ENCODE assay signal across 8 mouse cellular contexts in the genomic region with DNA sequence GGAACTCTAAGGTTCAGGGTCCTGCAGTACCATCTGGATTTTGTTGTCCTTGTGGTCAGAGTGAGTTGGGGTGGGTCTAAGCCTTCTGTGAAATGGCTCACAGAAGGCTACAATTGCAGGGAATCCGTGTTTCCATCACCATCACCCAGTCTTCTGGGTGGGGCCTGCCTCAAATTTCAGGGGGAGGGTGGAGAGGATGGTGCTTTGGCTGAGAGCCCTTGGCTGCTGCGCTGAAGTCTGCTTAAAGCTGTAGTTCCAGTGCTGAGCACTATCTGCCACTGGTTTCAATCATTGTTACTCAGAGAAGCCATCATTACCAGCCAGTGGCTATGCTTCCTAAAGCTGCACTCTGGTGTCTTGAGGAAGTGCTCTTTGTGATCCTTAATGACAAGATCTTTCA. TPM values are rescaled to one million over a fixed set of nuclear protein-coding genes. Genes with fewer than 3 reads are reported as not detected.
DNase-seq lines count a peak whose midpoint lies in the region; ATAC-seq lines count a peak whose summit lies in the region.

No protein-coding gene starts in this region.

- no peaks in the 10 kb centered on the region for H3K27me3 ChIP-seq in neural tube, embryonic 13.5 days
- no peaks in the 10 kb centered on the region for H3K27me3 ChIP-seq in heart, embryonic 13.5 days (replicated peaks)
- no peaks in the 10 kb centered on the region for H3K27me3 ChIP-seq in neural tube, embryonic 15.5 days (replicated peaks)

- H3K27ac ChIP-seq in neural tube, embryonic 13.5 days (replicated peaks): no peak overlapping the region
- 0 out of 2 replicates have a peak overlapping the region, but pooled peaks have one; percentile 4 for H3K27ac ChIP-seq in heart, embryonic 13.5 days (replicated peaks)
- 0 out of 2 replicates have a peak overlapping the region, but pooled peaks have one; percentile 46 for H3K27ac ChIP-seq in neural tube, embryonic 15.5 days (replicated peaks)

- peak; percentile 19 for DNase-seq in embryo, embryonic 10 days (ENCODE audit: low spot score)
- DNase-seq in embryo, embryonic 10.5 days (ENCODE audit: low spot score): no peak
- DNase-seq in neural tube, embryonic 10.5 days (ENCODE audit: extremely low spot score, low spot score): no peak
- no peak for DNase-seq in spleen, adult 12 weeks (ENCODE audit: low spot score)

- peaks cover 44% of the 10 kb centered on the region for H3K4me1 ChIP-seq in neural tube, embryonic 13.5 days (replicated peaks)
- peaks cover 44% of the 10 kb centered on the region for H3K4me1 ChIP-seq in heart, embryonic 13.5 days
- H3K4me1 ChIP-seq in neural tube, embryonic 15.5 days: peaks cover 31% of the 10 kb centered on the region

- no peak for ATAC-seq in neural tube, embryonic 13.5 days (ENCODE audit: low read depth)
- no peak for ATAC-seq in heart, embryonic 13.5 days (ENCODE audit: extremely low read depth, insufficient number of reproducible peaks, low FRiP score, low TSS enrichment)
- no peak for ATAC-seq in neural tube, embryonic 15.5 days (ENCODE audit: low FRiP score)
- ATAC-seq in activated CD4-positive, CD25-positive, alpha-beta regulatory T cell, adult 4 months: no peak

- WGBS in neural tube, embryonic 13.5 days: 65% methylated on average over 2 of the region's 2 CpGs
- 28% methylated on average over 2 of the region's 2 CpGs for WGBS in heart, embryonic 13.5 days
- WGBS in neural tube, embryonic 15.5 days: 63% methylated on average over 2 of the region's 2 CpGs

- 0 out of 2 replicates have a peak overlapping the region, but pooled peaks have one; percentile 22 for H3K9ac ChIP-seq in neural tube, embryonic 13.5 days
- no peak overlapping the region for H3K9ac ChIP-seq in heart, embryonic 13.5 days
- no peak overlapping the region for H3K9ac ChIP-seq in neural tube, embryonic 15.5 days (replicated peaks)

- H3K4me3 ChIP-seq in neural tube, embryonic 13.5 days: no peak overlapping the region
- H3K4me3 ChIP-seq in heart, embryonic 13.5 days: no peak overlapping the region
- no peak overlapping the region for H3K4me3 ChIP-seq in neural tube, embryonic 15.5 days (replicated peaks)

- H3K9me3 ChIP-seq in neural tube, embryonic 13.5 days: no peaks in the 10 kb centered on the region
- no peaks in the 10 kb centered on the region for H3K9me3 ChIP-seq in heart, embryonic 13.5 days
- H3K9me3 ChIP-seq in neural tube, embryonic 15.5 days (replicated peaks): no peaks in the 10 kb centered on the region

- no peak overlapping the region for H3K4me2 ChIP-seq in neural tube, embryonic 13.5 days
- H3K4me2 ChIP-seq in heart, embryonic 13.5 days: no peak overlapping the region
- H3K4me2 ChIP-seq in neural tube, embryonic 15.5 days: no peak overlapping the region

- H3K36me3 ChIP-seq in neural tube, embryonic 13.5 days: peaks cover 9% of the 10 kb centered on the region; the same call in 1 of the 2 replicates
- peaks cover 21% of the 10 kb centered on the region for H3K36me3 ChIP-seq in heart, embryonic 13.5 days
- peaks cover 3% of the 10 kb centered on the region; the same call in 1 of the 2 replicates for H3K36me3 ChIP-seq in neural tube, embryonic 15.5 days

RNA-seq across cellular contexts. Expression of a gene that starts 40.6 kb away (rescaled TPM):
- polyA plus RNA-seq in neural tube, embryonic 13.5 days (2015; fragmentation: Nextera tagmentation; extraction: Ambion mirVana): 46.2 and 50.1 TPM in 2 replicates
- polyA plus RNA-seq in heart, embryonic 13.5 days (2015; fragmentation: Nextera tagmentation; extraction: Ambion mirVana): 39.7 and 41.7 TPM in 2 replicates
- 32.1 and 40.1 TPM in 2 replicates for polyA plus RNA-seq in neural tube, embryonic 15.5 days (2015; fragmentation: Nextera tagmentation; extraction: Ambion mirVana)
- polyA plus RNA-seq in activated CD4-positive, CD25-positive, alpha-beta regulatory T cell, adult 4 months (2017; shearing (Covaris generic)): 10 to 100 TPM; 59.1 to 76.8 TPM

RNA-seq across cellular contexts. Expression of a gene that starts 40.8 kb away (rescaled TPM):
- 6.6 and 8.3 TPM in 2 replicates for polyA plus RNA-seq in neural tube, embryonic 13.5 days (2015; fragmentation: Nextera tagmentation; extraction: Ambion mirVana)
- 4.1 and 5.1 TPM in 2 replicates for polyA plus RNA-seq in heart, embryonic 13.5 days (2015; fragmentation: Nextera tagmentation; extraction: Ambion mirVana)
- polyA plus RNA-seq in neural tube, embryonic 15.5 days (2015; fragmentation: Nextera tagmentation; extraction: Ambion mirVana): 9.6 and 9.8 TPM in 2 replicates
- 1 to 10 TPM; 1.8 to 2.0 TPM for polyA plus RNA-seq in activated CD4-positive, CD25-positive, alpha-beta regulatory T cell, adult 4 months (2017; shearing (Covaris generic))

RNA-seq across cellular contexts. Expression of a gene that starts 44.0 kb away (rescaled TPM):
- polyA plus RNA-seq in neural tube, embryonic 13.5 days (2015; fragmentation: Nextera tagmentation; extraction: Ambion mirVana): 3.7 and 4.6 TPM in 2 replicates
- polyA plus RNA-seq in heart, embryonic 13.5 days (2015; fragmentation: Nextera tagmentation; extraction: Ambion mirVana): 1.5 and 1.9 TPM in 2 replicates
- polyA plus RNA-seq in neural tube, embryonic 15.5 days (2015; fragmentation: Nextera tagmentation; extraction: Ambion mirVana): 3.8 and 5.1 TPM in 2 replicates
- polyA plus RNA-seq in activated CD4-positive, CD25-positive, alpha-beta regulatory T cell, adult 4 months (2017; shearing (Covaris generic)): 1 to 10 TPM; 5.2 to 8.0 TPM
